Mouse (Mus musculus) v-Abl transformed pro-B cells (cell line): Measurements from ENCODE around the gene Supt4a.

Source experiments
- in situ Hi-C, 2 experiments: fragments of 400-800 bp; cut with MboI; formaldehyde crosslinking; loops; one replicate each; pipeline ENCODE4 v1.15.1; 2025; ENCODE audit not compliant: unreplicated experiment in 2 of 2

Gene Supt4a

GRCm38 (mm10) chr11:87737175-87737740 is at the start of gene Supt4a:
TSS of gene Supt4a (plus strand) at chr11:87737552.
- in situ Hi-C loops = no loop called here

GRCm38 (mm10) chr11:87688478-87689203 is 48.7 kb upstream of the Supt4a start:
- in situ Hi-C loops = no loop called here

- in situ Hi-C loops = no loop called here
Observed at GRCm38 (mm10) chr11:87689402-87689808, 47.9 kb upstream of the Supt4a start.

GRCm38 (mm10) chr11:87690054-87690740 is 47.2 kb upstream of the Supt4a start:
- in situ Hi-C loops = no loop called here

GRCm38 (mm10) chr11:87697131-87697682 is 40.1 kb upstream of the Supt4a start:
- in situ Hi-C loops = no loop called here

- in situ Hi-C loops = no loop called here
Observed at GRCm38 (mm10) chr11:87698126-87698525, 39.2 kb upstream of the Supt4a start.

GRCm38 (mm10) chr11:87701108-87701507 is 36.2 kb upstream of the Supt4a start:
- in situ Hi-C loops = no loop called here

GRCm38 (mm10) chr11:87701877-87702620 is 35.3 kb upstream of the Supt4a start:
- in situ Hi-C loops = no loop called here

- in situ Hi-C loops = no loop called here
Observed at GRCm38 (mm10) chr11:87703654-87704053, 33.7 kb upstream of the Supt4a start.

- in situ Hi-C loops = no loop called here
Observed at GRCm38 (mm10) chr11:87704289-87704688, 33.1 kb upstream of the Supt4a start.

- in situ Hi-C loops = no loop called here
Observed at GRCm38 (mm10) chr11:87707570-87707969, 29.8 kb upstream of the Supt4a start.

- in situ Hi-C loops = no loop called here
Observed at GRCm38 (mm10) chr11:87708979-87709378, 28.4 kb upstream of the Supt4a start.

- in situ Hi-C loops = no loop called here
Observed at GRCm38 (mm10) chr11:87709513-87710261, 27.7 kb upstream of the Supt4a start.

- in situ Hi-C loops = no loop called here
Observed at GRCm38 (mm10) chr11:87710262-87710615, 27.1 kb upstream of the Supt4a start.

- in situ Hi-C loops = no loop called here
Observed at GRCm38 (mm10) chr11:87712188-87712587, 25.2 kb upstream of the Supt4a start.

GRCm38 (mm10) chr11:87715999-87716398 is 21.4 kb upstream of the Supt4a start:
- in situ Hi-C loops = no loop called here

- in situ Hi-C loops = no loop called here
Observed at GRCm38 (mm10) chr11:87719526-87719925, 17.8 kb upstream of the Supt4a start.

- in situ Hi-C loops = loop anchor here in 1 of 2 experiments (10.0 kb wide), 1 partner anchor 56 kb away; the partner anchor contains the start of gene Rnf43
Observed at GRCm38 (mm10) chr11:87720324-87720723, 17.0 kb upstream of the Supt4a start.

GRCm38 (mm10) chr11:87720839-87721238 is 16.5 kb upstream of the Supt4a start:
- in situ Hi-C loops = loop anchor here in 1 of 2 experiments (10.0 kb wide), 1 partner anchor 56 kb away; the partner anchor contains the start of gene Rnf43

GRCm38 (mm10) chr11:87722168-87722567 is 15.2 kb upstream of the Supt4a start:
- in situ Hi-C loops = loop anchor here in 1 of 2 experiments (10.0 kb wide), 1 partner anchor 57 kb away; the partner anchor contains the start of gene Rnf43
